Mouse (Mus musculus) embryonic facial prominence, embryonic 11.5 days (tissue): ENCODE measurements around the gene Gm20479. TPM values are rescaled to one million over a fixed set of nuclear protein-coding genes. Genes with fewer than 3 reads are reported as not detected.

Source experiments
- ATAC-seq: fragments of 200-750 bp; cut with Nextera tagmentation; replicated peaks from 2 replicates; pipeline ENCODE4 v1.8.0; 2017; ENCODE audit warnings: low read depth; ENCODE audit not compliant: insufficient number of reproducible peaks, low FRiP score, low TSS enrichment
- DNase-seq: peaks from one replicate; pipeline ENCODE4 v3.0.0-alpha.2; 2015; ENCODE audit warnings: low spot score
- H3K27ac ChIP-seq: fragments of 300-500 bp; sonication (generic); replicated peaks from 2 replicates; pipeline ENCODE4 v1.5.1; 2014; ENCODE audit warnings: mild to moderate bottlenecking, low read depth, low read length, control low read depth
- H3K27me3 ChIP-seq: fragments of 300-500 bp; sonication (generic); 2 replicates; pipeline ENCODE4 v1.6.1; 2014; ENCODE audit warnings: mild to moderate bottlenecking, low read length, moderate library complexity, mixed read lengths; ENCODE audit not compliant: control insufficient read depth, insufficient read depth
- H3K36me3 ChIP-seq: fragments of 300-500 bp; sonication (generic); replicated peaks from 2 replicates; pipeline ENCODE4 v1.6.1; 2014; ENCODE audit warnings: low read depth, mild to moderate bottlenecking, low read length, moderate library complexity, mixed read lengths; ENCODE audit not compliant: control insufficient read depth, insufficient read depth
- H3K4me1 ChIP-seq: fragments of 300-500 bp; sonication (generic); 2 replicates; pipeline ENCODE4 v1.6.1; 2014; ENCODE audit warnings: low read length, mixed read lengths; ENCODE audit not compliant: control insufficient read depth, insufficient read depth
- H3K4me2 ChIP-seq: fragments of 300-500 bp; sonication (generic); 2 replicates; pipeline ENCODE4 v1.6.1; 2014; ENCODE audit warnings: low read depth, mild to moderate bottlenecking, control low read depth, low read length, moderate library complexity
- H3K4me3 ChIP-seq: fragments of 300-500 bp; sonication (generic); 2 replicates; pipeline ENCODE4 v1.5.1; 2014; ENCODE audit warnings: low read depth, low read length, control low read depth
- H3K9ac ChIP-seq: fragments of 300-500 bp; sonication (generic); replicated peaks from 2 replicates; pipeline ENCODE4 v1.6.1; 2014; ENCODE audit warnings: mild to moderate bottlenecking, control low read depth, low read length
- H3K9me3 ChIP-seq: fragments of 300-500 bp; sonication (generic); replicated peaks from 2 replicates; pipeline ENCODE4 v1.6.1; 2016; ENCODE audit warnings: mild to moderate bottlenecking, low read length, inconsistent platforms, mixed read lengths; ENCODE audit not compliant: control insufficient read depth
- WGBS: fragments of 180-500 bp; shearing (Covaris S2); extraction: QIAGEN DNeasy Blood & Tissue Kit; methylation state at CpG from one replicate; pipeline ENCODE4 v1.1.7; 2014; 5-methylcytosine and 5-hydroxymethylcytosine counted together
- polyA plus RNA-seq: library from polyadenylated mRNA; unstranded; fragments of >200 nt; fragmentation: Nextera tagmentation; extraction: Ambion mirVana; gene quantifications from 2 replicates; pipeline ENCODE4 v1.2.1, GENCODE M21; 2014

Gm20479 gene
- 0.45 TPM in 1 of 2 replicates, not detected in the other for polyA plus RNA-seq

GRCm38 (mm10) chr7:27356861-27357594 is at the start of gene Gm20479:
Gene Gm20479 (minus strand): TSS chr7:27357419.
- DNase-seq (no peak), ATAC-seq (no peak)
- Histone ChIP-seq H3K27me3 (peaks cover 4% of the 10 kb centered on the region), H3K4me2 (peak within 1 kb of the TSS; percentile 45), H3K36me3 (no peaks in the 10 kb centered on the region), H3K27ac (no peak within 1 kb of the TSS), H3K4me1 (peaks cover 4% of the 10 kb centered on the region; the same call in 1 of the 2 replicates), H3K4me3 (peak within 1 kb of the TSS; percentile 61), H3K9me3 (no peaks in the 10 kb centered on the region), H3K9ac (peak within 1 kb of the TSS; percentile 26)
- WGBS, result 3% methylated on average over 27 of the region's 27 CpGs

- Histone ChIP-seq H3K9me3 (no peaks in the 10 kb centered on the region; the same call in 1 of the 2 replicates), H3K9ac (no peak overlapping the region), H3K27me3 (peaks cover 64% of the 10 kb centered on the region), H3K4me3 (no peak overlapping the region), H3K4me2 (no peak overlapping the region), H3K4me1 (peaks cover 5% of the 10 kb centered on the region; the same call in 1 of the 2 replicates), H3K36me3 (no peaks in the 10 kb centered on the region), H3K27ac (no peak overlapping the region)
- WGBS, result 79% methylated on average over 7 of the region's 7 CpGs
- ATAC-seq (no peak), DNase-seq (peak; percentile 33)
These were observed 49.3 kb upstream of the Gm20479 start for GRCm38 (mm10) chr7:27406481-27406880.

GRCm38 (mm10) chr7:27404203-27404942 is 47.2 kb upstream of the Gm20479 start:
- peak overlapping the region; percentile 18; the same call in 1 of the 2 replicates for H3K4me3 ChIP-seq
- 8% methylated on average over 80 of the region's 81 CpGs for WGBS
- H3K4me2 ChIP-seq, result peak overlapping the region; percentile 16; the same call in 1 of the 2 replicates

DNA sequence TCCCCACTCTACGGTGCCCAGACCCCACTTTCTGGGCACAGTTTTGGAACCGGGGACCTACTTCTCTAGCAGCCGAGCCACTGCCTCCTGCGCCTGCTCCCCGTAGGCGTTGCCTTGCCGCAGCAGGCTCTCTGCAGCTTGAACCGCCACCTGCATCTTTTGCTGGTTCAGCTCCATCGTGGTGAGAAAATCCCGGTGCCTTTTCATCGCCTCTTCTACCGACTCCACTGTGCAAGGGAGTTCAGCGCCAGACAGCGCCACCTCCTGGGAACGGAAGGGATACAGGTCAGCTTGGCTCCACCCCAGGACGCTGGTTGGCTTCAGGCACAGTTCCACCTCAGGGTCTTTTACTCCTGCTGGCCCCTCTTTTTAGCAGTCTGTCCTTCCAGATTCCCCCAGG is 45.5 kb upstream of the Gm20479 start:
- ATAC-seq, result no peak; the same call in 1 of the 2 replicates
- Histone ChIP-seq H3K9me3 (no peaks in the 10 kb centered on the region; the same call in 1 of the 2 replicates), H3K9ac (no peak overlapping the region), H3K4me2 (no peak overlapping the region), H3K36me3 (no peaks in the 10 kb centered on the region), H3K4me1 (no peaks in the 10 kb centered on the region), H3K4me3 (no peak overlapping the region), H3K27me3 (peaks cover 55% of the 10 kb centered on the region), H3K27ac (no peak overlapping the region)
- 10% methylated on average over 16 of the region's 16 CpGs for WGBS
- DNase-seq, result peak; percentile 65

More at GRCm38 (mm10) chr7:27404203-27404942, 47.2 kb upstream of the Gm20479 start:
- Histone ChIP-seq H3K27ac (no peak overlapping the region), H3K36me3 (no peaks in the 10 kb centered on the region), H3K9ac (no peak overlapping the region), H3K27me3 (peaks cover 64% of the 10 kb centered on the region), H3K9me3 (no peaks in the 10 kb centered on the region; the same call in 1 of the 2 replicates), H3K4me1 (peaks cover 5% of the 10 kb centered on the region; the same call in 1 of the 2 replicates)
- DNase-seq (no peak), ATAC-seq (no peak)

GRCm38 (mm10) chr7:27400545-27400944 is 43.3 kb upstream of the Gm20479 start:
- WGBS, result 76% methylated on average over 7 of the region's 7 CpGs
- Histone ChIP-seq H3K27me3 (peaks cover 61% of the 10 kb centered on the region), H3K36me3 (no peaks in the 10 kb centered on the region), H3K27ac (no peak overlapping the region), H3K4me1 (no peaks in the 10 kb centered on the region; the same call in 1 of the 2 replicates), H3K4me2 (no peak overlapping the region), H3K9me3 (no peaks in the 10 kb centered on the region), H3K9ac (no peak overlapping the region), H3K4me3 (no peak overlapping the region)
- no peak for ATAC-seq
- no peak for DNase-seq

GRCm38 (mm10) chr7:27397048-27397949 is 40.1 kb upstream of the Gm20479 start:
- Histone ChIP-seq H3K27ac (no peak overlapping the region), H3K9me3 (no peaks in the 10 kb centered on the region), H3K4me1 (no peaks in the 10 kb centered on the region; the same call in 1 of the 2 replicates), H3K4me3 (no peak overlapping the region), H3K27me3 (peaks cover 46% of the 10 kb centered on the region), H3K9ac (no peak overlapping the region), H3K4me2 (no peak overlapping the region), H3K36me3 (no peaks in the 10 kb centered on the region)
- DNase-seq (peak; percentile 73), ATAC-seq (0 out of 2 replicates have a peak, but pooled peaks have one; percentile 15)
- 22% methylated on average over 26 of the region's 26 CpGs for WGBS
